Mouse (Mus musculus) CH12.LX (cell line): ENCODE data around the gene Lemd2. TPM values are rescaled to one million over a fixed set of nuclear protein-coding genes. Genes with fewer than 3 reads are reported as not detected.

Experiments
- DNase-seq: peaks from one replicate; pipeline ENCODE4 v3.0.0-alpha.2; 2013; ENCODE audit errors: extremely low read depth
- H3K27ac ChIP-seq: 2 replicates; pipeline ENCODE4 v1.5.1; 2012; ENCODE audit warnings: low read depth, mild to moderate bottlenecking, control low read depth, moderate library complexity; ENCODE audit not compliant: insufficient read depth
- H3K27me3 ChIP-seq: replicated peaks from 2 replicates; pipeline ENCODE3; 2012; ENCODE audit warnings: inconsistent platforms
- H3K36me3 ChIP-seq, 2 experiments: replicated peaks in 1 of 2; 2 replicates each; pipeline versions ENCODE3 to v1.6.1; 2012; ENCODE audit warnings: inconsistent platforms in 1 of 2, low read length in 1 of 2, mild to moderate bottlenecking in 1 of 2, mixed read lengths in 1 of 2, moderate library complexity in 1 of 2; ENCODE audit not compliant: control insufficient read depth in 1 of 2, insufficient read depth in 1 of 2
- H3K4me1 ChIP-seq, 2 experiments: 2 replicates each; pipeline ENCODE4 v1.6.1; 2012; ENCODE audit warnings: inconsistent platforms in 1 of 2, moderate library complexity in 1 of 2; ENCODE audit not compliant: insufficient read depth in 2 of 2, control insufficient read depth in 1 of 2
- H3K4me2 ChIP-seq: 2 replicates; pipeline ENCODE4 v1.6.1; 2012; ENCODE audit warnings: low read depth, mild to moderate bottlenecking, control low read depth; ENCODE audit not compliant: poor library complexity, insufficient read depth, severe bottlenecking
- H3K4me3 ChIP-seq, 3 experiments: fragments of 150-350 bp in 1 of 3; sonication (generic) in 1 of 3; replicated peaks in 1 of 3; 2 replicates each; pipeline versions ENCODE3 to v1.5.1; 2011 to 2012; ENCODE audit warnings: low read depth in 2 of 3, low read length in 2 of 3, mild to moderate bottlenecking in 2 of 3, moderate library complexity in 2 of 3, control low read depth in 1 of 3, improper control_type of control experiment in 1 of 3, inconsistent platforms in 1 of 3, mixed read lengths in 1 of 3; ENCODE audit not compliant: poor library complexity in 1 of 3
- H3K79me2 ChIP-seq: replicated peaks from 2 replicates; pipeline ENCODE4 v1.6.1; 2012; ENCODE audit warnings: mild to moderate bottlenecking, moderate library complexity; ENCODE audit not compliant: control insufficient read depth, poor library complexity, insufficient read depth, severe bottlenecking; ENCODE audit errors: extremely low read depth
- H3K9ac ChIP-seq: 2 replicates; pipeline ENCODE4 v1.6.1; 2012; ENCODE audit warnings: low read depth, mild to moderate bottlenecking, control low read depth, moderate library complexity; ENCODE audit not compliant: insufficient read depth
- H3K9me3 ChIP-seq: replicated peaks from 2 replicates; pipeline ENCODE3; 2012; ENCODE audit warnings: low read length, inconsistent platforms, mixed read lengths
- BHLHE40 ChIP-seq: IDR thresholded peaks from 2 replicates; pipeline ENCODE4 v1.6.1; 2011; ENCODE audit warnings: mild to moderate bottlenecking, low read depth, low read length, improper control_type of control experiment
- CTCF ChIP-seq, 2 experiments: IDR thresholded peaks in 1 of 2; conservative IDR thresholded peaks in 1 of 2; 2 replicates each; pipeline ENCODE4 v1.5.1; 2011 to 2012; ENCODE audit warnings: low read depth in 2 of 2, low read length in 2 of 2, improper control_type of control experiment in 1 of 2, inconsistent platforms in 1 of 2, mild to moderate bottlenecking in 1 of 2, moderate library complexity in 1 of 2
- E2F4 ChIP-seq: IDR thresholded peaks from 2 replicates; pipeline ENCODE4 v1.6.1; 2011; ENCODE audit warnings: low read depth, low read length, improper control_type of control experiment; ENCODE audit not compliant: insufficient replicate concordance
- GABPA ChIP-seq: IDR thresholded peaks from 2 replicates; pipeline ENCODE4 v1.6.1; 2012; ENCODE audit warnings: low read depth, low read length, improper control_type of control experiment, inconsistent platforms; ENCODE audit not compliant: insufficient replicate concordance
- IRF4 ChIP-seq: IDR thresholded peaks from 2 replicates; pipeline ENCODE4 v1.6.1; 2014; ENCODE audit warnings: low read depth, mild to moderate bottlenecking, inconsistent platforms, low read length, improper control_type of control experiment
- JUN ChIP-seq: IDR thresholded peaks from 2 replicates; pipeline ENCODE4 v1.6.1; 2011; ENCODE audit warnings: low read depth, mild to moderate bottlenecking, low read length, improper control_type of control experiment, moderate library complexity; ENCODE audit not compliant: insufficient read depth
- JUND ChIP-seq: conservative IDR thresholded peaks from 2 replicates; pipeline ENCODE4 v1.6.1; 2011; ENCODE audit warnings: low read depth, low read length, improper control_type of control experiment
- KAT2A ChIP-seq: IDR thresholded peaks from 2 replicates; pipeline ENCODE4 v1.6.1; 2012; ENCODE audit warnings: low read length, improper control_type of control experiment, inconsistent platforms; ENCODE audit not compliant: insufficient replicate concordance
- MAFK ChIP-seq: IDR thresholded peaks from 2 replicates; pipeline ENCODE4 v1.6.1; 2011; ENCODE audit warnings: low read length, improper control_type of control experiment; ENCODE audit not compliant: insufficient replicate concordance
- MAX ChIP-seq: IDR thresholded peaks from 2 replicates; pipeline ENCODE4 v1.6.1; 2011; ENCODE audit warnings: low read length, improper control_type of control experiment
- MAZ ChIP-seq: IDR thresholded peaks from 2 replicates; pipeline ENCODE4 v1.6.1; 2012; ENCODE audit warnings: low read depth, mild to moderate bottlenecking, inconsistent platforms, low read length, improper control_type of control experiment, moderate library complexity
- MXI1 ChIP-seq: IDR thresholded peaks from 2 replicates; pipeline ENCODE4 v1.6.1; 2011; ENCODE audit warnings: mild to moderate bottlenecking, low read depth, low read length, improper control_type of control experiment
- NRF1 ChIP-seq: IDR thresholded peaks from 2 replicates; pipeline ENCODE4 v1.6.1; 2014; ENCODE audit warnings: low read depth, mild to moderate bottlenecking, inconsistent platforms, low read length, improper control_type of control experiment, moderate library complexity
- PAX5 ChIP-seq: IDR thresholded peaks from 2 replicates; pipeline ENCODE4 v1.6.1; 2012; ENCODE audit warnings: low read length, inconsistent platforms, mixed read lengths
- POLR2A ChIP-seq: IDR thresholded peaks from 2 replicates; pipeline ENCODE4 v1.6.1; 2011; ENCODE audit warnings: low read depth, mild to moderate bottlenecking, improper control_type of control experiment, low read length
- POLR2AphosphoS2 ChIP-seq: IDR thresholded peaks from 2 replicates; pipeline ENCODE4 v1.6.1; 2011; ENCODE audit warnings: low read depth, low read length, improper control_type of control experiment
- SIN3A ChIP-seq: IDR thresholded peaks from 2 replicates; pipeline ENCODE4 v1.6.1; 2012; ENCODE audit warnings: low read length, improper control_type of control experiment, inconsistent platforms
- SMC3 ChIP-seq: IDR thresholded peaks from 2 replicates; pipeline ENCODE4 v1.6.1; 2011; ENCODE audit warnings: low read depth, low read length, improper control_type of control experiment
- TBP ChIP-seq: conservative IDR thresholded peaks from 2 replicates; pipeline ENCODE4 v1.6.1; 2011; ENCODE audit warnings: low read depth, low read length, improper control_type of control experiment
- USF1 ChIP-seq: IDR thresholded peaks from 2 replicates; pipeline ENCODE4 v1.6.1; 2014; ENCODE audit warnings: low read depth, mild to moderate bottlenecking, inconsistent platforms, low read length, improper control_type of control experiment
- USF2 ChIP-seq: conservative IDR thresholded peaks from 2 replicates; pipeline ENCODE4 v1.6.1; 2011; ENCODE audit warnings: low read depth, low read length, improper control_type of control experiment
- ZNF384 ChIP-seq: IDR thresholded peaks from 2 replicates; pipeline ENCODE4 v1.6.1; 2012; ENCODE audit warnings: low read depth, low read length, improper control_type of control experiment, inconsistent platforms
- dilution Hi-C: fragments of 300-500 bp; cut with MboI; formaldehyde crosslinking; loops from 2 replicates; pipeline ENCODE4 v1.14.3; 2020; ENCODE audit warnings: low sequenced_read_pairs; ENCODE audit not compliant: extremely low pct_unique_long_range_greater_than_20kb, extremely low pct_ligation_motif_present
- in situ Hi-C: fragments of 300-500 bp; cut with MboI; formaldehyde crosslinking; loops from 3 replicates; pipeline ENCODE4 v1.14.3; 2019; ENCODE audit warnings: low sequenced_read_pairs, low pct_ligation_motif_present, low pct_unique_long_range_greater_than_20kb, mixed read lengths
- polyA plus RNA-seq: library from polyadenylated mRNA; unstranded; fragments of >175 nt; gene quantifications from 2 replicates; pipeline ENCODE4 v1.2.1, GENCODE M21; 2012; ENCODE audit warnings: low read depth; ENCODE audit not compliant: insufficient read length
- total RNA-seq, 2 experiments: library from RNA; depleted of rRNA; stranded (reverse); fragments of 300-350 nt in 1 of 2; fragments of >200 nt in 1 of 2; gene quantifications; 2 replicates each; pipeline ENCODE4 v1.2.3; 2012 to 2014

The Lemd2 gene
- total and polyA plus RNA-seq, 3 experiments: 15.1 to 28.8 (median 18.4) TPM

DNA sequence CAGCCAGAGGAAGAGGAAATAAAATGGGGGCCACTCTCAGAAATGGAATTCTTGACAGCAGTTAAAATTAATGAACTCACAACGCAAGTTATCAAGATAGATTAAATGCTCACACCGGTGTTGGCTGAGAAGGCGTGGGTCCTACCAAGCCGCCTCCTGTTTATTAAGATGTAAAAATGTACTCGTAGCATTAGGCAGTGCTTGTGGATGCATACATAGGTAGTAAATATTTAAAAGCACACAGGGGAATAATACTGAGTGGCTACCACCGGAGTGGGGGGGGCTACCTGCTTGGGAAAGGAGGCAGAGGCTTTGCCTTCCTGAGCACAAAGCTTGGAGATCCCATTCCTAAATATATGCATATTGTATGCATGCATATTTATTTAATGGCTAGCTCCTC lies 46.9 kb upstream of the Lemd2 start:
- no peak for DNase-seq
- in situ Hi-C loops (no loop called here), dilution Hi-C loops (no loop called here)
- Histone ChIP-seq H3K27me3 (peaks cover 36% of the 10 kb centered on the region), H3K4me1 (no peaks in the 10 kb centered on the region), H3K4me2 (no peak overlapping the region), H3K36me3 (no peaks in the 10 kb centered on the region), H3K4me3 (no peak overlapping the region), H3K27ac (no peak overlapping the region), H3K9ac (no peak overlapping the region), H3K9me3 (peaks cover 15% of the 10 kb centered on the region), H3K79me2 (no peaks in the 10 kb centered on the region)
- TF ChIP-seq USF1: no peak
- no peak for TF ChIP-seq IRF4
- TF ChIP-seq POLR2A: no peak
- no peak for TF ChIP-seq MAFK
- TF ChIP-seq SIN3A: no peak
- TF ChIP-seq GABPA: no peak

DNA sequence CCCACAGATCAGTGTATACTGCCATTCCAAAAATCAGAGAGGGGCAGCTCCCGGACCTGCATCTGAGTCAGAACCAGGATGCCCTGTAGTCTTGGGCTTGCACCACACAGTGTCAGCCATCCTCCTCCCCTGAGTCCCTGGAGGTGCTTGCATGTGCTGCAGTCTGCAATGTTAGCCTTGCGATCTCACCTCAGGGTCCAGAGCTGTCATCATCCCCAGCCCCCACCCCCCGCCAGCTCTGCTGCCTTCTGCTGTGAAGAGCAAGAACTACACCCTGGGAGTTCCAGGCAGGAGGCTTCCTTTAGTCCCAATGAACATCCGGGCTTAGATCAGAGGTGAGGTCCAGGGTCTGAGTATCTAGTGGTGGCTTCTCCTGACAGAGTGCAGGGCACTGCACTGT lies 46.2 kb upstream of the Lemd2 start:
- no peak for DNase-seq
- in situ Hi-C loops (no loop called here), dilution Hi-C loops (no loop called here)

DNA sequence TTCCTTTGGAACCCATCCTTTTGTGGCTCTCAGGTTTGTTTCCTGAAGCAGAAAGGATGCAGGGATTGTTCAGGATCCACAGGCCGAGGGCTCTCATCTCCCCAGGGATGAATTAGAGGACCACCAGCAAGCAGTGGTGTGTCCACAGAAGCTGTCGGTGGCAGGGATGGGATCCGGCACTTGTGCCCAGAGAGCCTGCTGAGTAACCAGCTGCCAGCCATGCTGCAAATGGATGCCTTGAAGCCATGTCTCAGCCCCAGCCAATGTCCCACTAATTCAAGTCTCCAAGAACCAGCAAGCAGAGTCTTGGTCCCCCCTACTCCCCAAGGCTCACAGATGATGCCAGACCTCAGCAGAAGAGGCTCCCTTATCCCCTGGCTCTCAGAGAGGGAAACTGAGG lies 44.8 kb upstream of the Lemd2 start:
- Histone ChIP-seq H3K79me2 (no peaks in the 10 kb centered on the region), H3K36me3 (no peaks in the 10 kb centered on the region), H3K4me2 (no peak overlapping the region), H3K27me3 (peaks cover 41% of the 10 kb centered on the region), H3K9me3 (peaks cover 13% of the 10 kb centered on the region), H3K9ac (no peak overlapping the region), H3K4me3 (no peak overlapping the region), H3K4me1 (no peaks in the 10 kb centered on the region), H3K27ac (no peak overlapping the region)
- dilution Hi-C loops (no loop called here), in situ Hi-C loops (no loop called here)
- TF ChIP-seq JUN (no peak), CTCF (conservative IDR thresholded peaks at IDR 0.05 in 1 of 2, IDR thresholded peaks at IDR 0.05 in 1 of 2; ENCODE audit: low read depth in 2 of 2, low read length in 2 of 2) (no peak), MAZ (no peak), BHLHE40 (no peak), ZNF384 (no peak)
- no peak for DNase-seq

More for the DNA sequence above, 46.2 kb upstream of the Lemd2 start:
- TF ChIP-seq MAX (no peak), BHLHE40 (no peak), JUND (no peak), E2F4 (no peak), USF2 (no peak), ZNF384 (no peak), USF1 (no peak), POLR2AphosphoS2 (no peak), SMC3 (peak; percentile 23; the same call in 1 of the 2 replicates), KAT2A (no peak), IRF4 (no peak), NRF1 (no peak), PAX5 (no peak), CTCF (conservative IDR thresholded peaks at IDR 0.05 in 1 of 2, IDR thresholded peaks at IDR 0.05 in 1 of 2; ENCODE audit: low read depth in 2 of 2, low read length in 2 of 2) (peak in 1 of 2 experiments; percentile 17; a peak in 2 of 4 replicates), TBP (no peak), MXI1 (no peak)
- Histone ChIP-seq H3K27ac (no peak overlapping the region), H3K36me3 (no peaks in the 10 kb centered on the region), H3K4me3 (no peak overlapping the region), H3K9me3 (peaks cover 15% of the 10 kb centered on the region), H3K9ac (no peak overlapping the region), H3K4me1 (no peaks in the 10 kb centered on the region), H3K79me2 (no peaks in the 10 kb centered on the region), H3K27me3 (peaks cover 37% of the 10 kb centered on the region), H3K4me2 (no peak overlapping the region)
